Mouse (Mus musculus) MEL (cell line): ENCODE measurements around the gene Kif1bp. TPM values are rescaled to one million over a fixed set of nuclear protein-coding genes. Genes with fewer than 3 reads are reported as not detected.

Experiments used
- DNase-seq: peaks from one replicate; pipeline ENCODE4 v3.0.0; 2011; ENCODE audit warnings: low read depth, low spot score
- H3K27ac ChIP-seq: 2 replicates; pipeline ENCODE4 v1.5.1; 2012; ENCODE audit warnings: low read depth, mild to moderate bottlenecking, control low read depth, low read length, moderate library complexity; ENCODE audit not compliant: control insufficient read depth
- H3K27me3 ChIP-seq, 2 experiments: fragments of 150-350 bp in 1 of 2; sonication (generic) in 1 of 2; 2 replicates each; pipeline ENCODE4 v1.6.1; 2012; ENCODE audit warnings: low read length in 2 of 2, mild to moderate bottlenecking in 2 of 2, improper control_type of control experiment in 1 of 2, moderate library complexity in 1 of 2; ENCODE audit not compliant: insufficient read depth in 2 of 2, control insufficient read depth in 1 of 2
- H3K36me3 ChIP-seq, 2 experiments: 2 replicates each; pipeline ENCODE4 v1.6.1; 2012 to 2014; ENCODE audit warnings: low read length in 2 of 2, improper control_type of control experiment in 1 of 2, inconsistent platforms in 1 of 2, mild to moderate bottlenecking in 1 of 2; ENCODE audit not compliant: insufficient read depth in 2 of 2, control insufficient read depth in 1 of 2
- H3K4me1 ChIP-seq, 2 experiments: fragments of 150-350 bp in 1 of 2; sonication (generic) in 1 of 2; 2 replicates each; pipeline ENCODE4 v1.6.1; 2012; ENCODE audit warnings: low read length in 2 of 2, improper control_type of control experiment in 1 of 2, mild to moderate bottlenecking in 1 of 2; ENCODE audit not compliant: insufficient read depth in 2 of 2, control insufficient read depth in 1 of 2
- H3K4me3 ChIP-seq, 2 experiments: fragments of 150-350 bp in 1 of 2; sonication (generic) in 1 of 2; 2 replicates each; pipeline ENCODE4 v1.5.1; 2012; ENCODE audit warnings: low read depth in 2 of 2, low read length in 2 of 2, mild to moderate bottlenecking in 2 of 2, moderate library complexity in 2 of 2, control low read depth in 1 of 2, improper control_type of control experiment in 1 of 2; ENCODE audit not compliant: control insufficient read depth in 1 of 2, insufficient read depth in 1 of 2
- H3K79me2 ChIP-seq: 2 replicates; pipeline ENCODE4 v1.6.1; 2012; ENCODE audit warnings: mild to moderate bottlenecking, low read length, moderate library complexity; ENCODE audit not compliant: control insufficient read depth, poor library complexity, insufficient read depth
- H3K9ac ChIP-seq: 2 replicates; pipeline ENCODE4 v1.6.1; 2012; ENCODE audit warnings: low read depth, mild to moderate bottlenecking, control low read depth, low read length, moderate library complexity; ENCODE audit not compliant: control insufficient read depth, poor library complexity, severe bottlenecking
- H3K9me3 ChIP-seq: fragments of 150-350 bp; sonication (generic); replicated peaks from 2 replicates; pipeline ENCODE4 v1.6.1; 2012; ENCODE audit warnings: mild to moderate bottlenecking, low read length, improper control_type of control experiment, moderate library complexity; ENCODE audit not compliant: insufficient read depth
- BHLHE40 ChIP-seq: IDR thresholded peaks from 2 replicates; pipeline ENCODE4 v1.6.1; 2012; ENCODE audit warnings: low read depth, mild to moderate bottlenecking, inconsistent platforms, low read length, improper control_type of control experiment, borderline replicate concordance
- CTCF ChIP-seq, 3 experiments: IDR thresholded peaks in 2 of 3; conservative IDR thresholded peaks in 1 of 3; 2 replicates each; pipeline ENCODE4 v1.5.1; 2011 to 2012; ENCODE audit warnings: low read length in 3 of 3, low read depth in 2 of 3, mild to moderate bottlenecking in 2 of 3, improper control_type of control experiment in 1 of 3, inconsistent platforms in 1 of 3, mixed read lengths in 1 of 3, moderate library complexity in 1 of 3; ENCODE audit not compliant: control insufficient read depth in 1 of 3, insufficient read depth in 1 of 3, poor library complexity in 1 of 3, severe bottlenecking in 1 of 3
- ELF1 ChIP-seq: IDR thresholded peaks from 2 replicates; pipeline ENCODE4 v1.6.1; 2014; ENCODE audit warnings: low read depth, mild to moderate bottlenecking, inconsistent platforms, low read length, improper control_type of control experiment, moderate library complexity
- EP300 ChIP-seq, 2 experiments: IDR thresholded peaks; 2 replicates each; pipeline ENCODE4 v1.6.1; 2011; ENCODE audit warnings: improper control_type of control experiment in 2 of 2, low read length in 2 of 2, low read depth in 1 of 2, mild to moderate bottlenecking in 1 of 2
- ETS1 ChIP-seq: IDR thresholded peaks from 2 replicates; pipeline ENCODE4 v1.6.1; 2012; ENCODE audit warnings: low read depth, mild to moderate bottlenecking, inconsistent platforms, low read length, improper control_type of control experiment, moderate library complexity
- GABPA ChIP-seq: IDR thresholded peaks from 2 replicates; pipeline ENCODE4 v1.6.1; 2012; ENCODE audit warnings: low read depth, mild to moderate bottlenecking, inconsistent platforms, low read length, improper control_type of control experiment, moderate library complexity
- GATA1 ChIP-seq: IDR thresholded peaks from 2 replicates; pipeline ENCODE4 v1.6.1; 2011; ENCODE audit warnings: low read depth, low read length, improper control_type of control experiment
- MXI1 ChIP-seq: IDR thresholded peaks from 2 replicates; pipeline ENCODE4 v1.6.1; 2011; ENCODE audit warnings: mild to moderate bottlenecking, low read depth, low read length, improper control_type of control experiment
- NRF1 ChIP-seq: IDR thresholded peaks from 2 replicates; pipeline ENCODE4 v1.6.1; 2014; ENCODE audit warnings: low read depth, mild to moderate bottlenecking, inconsistent platforms, low read length, improper control_type of control experiment, moderate library complexity; ENCODE audit not compliant: poor library complexity, insufficient read depth, severe bottlenecking
- POLR2AphosphoS2 ChIP-seq: IDR thresholded peaks from 2 replicates; pipeline ENCODE4 v1.6.1; 2011; ENCODE audit warnings: low read length, improper control_type of control experiment
- SMC3 ChIP-seq: IDR thresholded peaks from 2 replicates; pipeline ENCODE4 v1.6.1; 2011; ENCODE audit warnings: low read depth, low read length, improper control_type of control experiment
- ZKSCAN1 ChIP-seq: IDR thresholded peaks from 2 replicates; pipeline ENCODE4 v1.6.1; 2012; ENCODE audit warnings: low read depth, mild to moderate bottlenecking, inconsistent platforms, low read length, improper control_type of control experiment, moderate library complexity
- polyA plus RNA-seq, 2 experiments: library from polyadenylated mRNA; stranded (reverse) in 1 of 2; unstranded in 1 of 2; fragments of >175 nt in 1 of 2; fragments of >200 nt in 1 of 2; gene quantifications; 2 replicates each; pipeline versions ENCODE4 v1.2.1 to v1.2.4; 2012; ENCODE audit warnings: low replicate concordance in 2 of 2, low read depth in 1 of 2; ENCODE audit not compliant: insufficient read length in 2 of 2, insufficient read depth in 1 of 2, missing spikeins in 1 of 2
- total RNA-seq: library from RNA; depleted of rRNA; stranded (reverse); fragments of 300-350 nt; gene quantifications from 2 replicates; pipeline ENCODE4 v1.2.3, GENCODE M21; 2012

Gene Kif1bp
- total and polyA plus RNA-seq, 3 experiments = 17.3 to 177 (median 24.7) TPM

- no peak overlapping the region for H3K4me3 ChIP-seq
- H3K27me3 ChIP-seq = no peaks in the 10 kb centered on the region
- no peak overlapping the region for H3K27ac ChIP-seq
- no peak for DNase-seq
- H3K9me3 ChIP-seq = no peaks in the 10 kb centered on the region
- H3K9ac ChIP-seq = no peak overlapping the region
- H3K36me3 ChIP-seq = peaks cover 5 to 57% of the 10 kb centered on the region in 2 experiments
- H3K79me2 ChIP-seq = peaks cover 24% of the 10 kb centered on the region; the same call in 1 of the 2 replicates
- peaks cover 0 to under 1% of the 10 kb centered on the region in 2 experiments; a peak in 1 of 4 replicates for H3K4me1 ChIP-seq
- TF ChIP-seq SMC3 = no peak
- no peak for TF ChIP-seq ELF1
- no peak for TF ChIP-seq MXI1
- TF ChIP-seq, all 39 proteins: peak for 0
These were observed 10.4 kb upstream of the Kif1bp start for GRCm38 (mm10) chr10:62588616-62589015.

- Histone ChIP-seq H3K27ac (0 out of 2 replicates have a peak overlapping the region, but pooled peaks have one; percentile 2), H3K79me2 (peaks cover 6% of the 10 kb centered on the region; the same call in 1 of the 2 replicates), H3K27me3 (no peaks in the 10 kb centered on the region), H3K4me3 (no peak overlapping the region), H3K9ac (no peak overlapping the region), H3K4me1 (peaks cover 0 to 4% of the 10 kb centered on the region in 2 experiments; a peak in 1 of 4 replicates), H3K36me3 (peaks cover 13 to 49% of the 10 kb centered on the region in 2 experiments), H3K9me3 (no peaks in the 10 kb centered on the region)
- TF ChIP-seq GATA1 (peak; percentile 54), POLR2AphosphoS2 (0 out of 2 replicates have a peak, but pooled peaks have one; percentile 52), ETS1 (peak; percentile 33; the same call in 1 of the 2 replicates), CTCF (IDR thresholded peaks at IDR 0.05 in 2 of 3, conservative IDR thresholded peaks at IDR 0.05 in 1 of 3; ENCODE audit: control insufficient read depth in 1 of 3, insufficient read depth in 1 of 3, low read depth in 2 of 3, low read length in 3 of 3, poor library complexity in 1 of 3, severe bottlenecking in 1 of 3) (no peak)
- no peak for DNase-seq
These were observed 5.0 kb upstream of the Kif1bp start for GRCm38 (mm10) chr10:62583245-62583644.

- H3K79me2 ChIP-seq = peaks cover 11% of the 10 kb centered on the region
- DNase-seq = no peak
- H3K36me3 ChIP-seq = peaks cover 13 to 44% of the 10 kb centered on the region in 2 experiments
- H3K9me3 ChIP-seq = no peaks in the 10 kb centered on the region
- H3K27me3 ChIP-seq = no peaks in the 10 kb centered on the region
- no peak overlapping the region for H3K4me3 ChIP-seq
- no peak overlapping the region for H3K9ac ChIP-seq
- H3K4me1 ChIP-seq = peaks cover 0 to 4% of the 10 kb centered on the region in 2 experiments; a peak in 1 of 4 replicates
- H3K27ac ChIP-seq = no peak overlapping the region
- TF ChIP-seq EP300 (IDR thresholded peaks at IDR 0.05; ENCODE audit: low read depth in 1 of 2, low read length in 2 of 2) = no peak
- TF ChIP-seq BHLHE40 = no peak
- no peak for TF ChIP-seq ZKSCAN1
- no peak for TF ChIP-seq GABPA
- no peak for TF ChIP-seq NRF1
These were observed 4.4 kb upstream of the Kif1bp start for GRCm38 (mm10) chr10:62582701-62583100.
